Mouse (Mus musculus): ENCODE data around the gene Hbb-y.

GRCm38 (mm10) chr7:103844525-103845325 is 8.3 kb downstream of the Hbb-y start:
- TF ChIP-seq CTCF (IDR thresholded peaks at IDR 0.05; ENCODE audit: low read depth, low read length) = no peak
- no peak for TF ChIP-seq POLR2A (IDR thresholded peaks at IDR 0.05; ENCODE audit: extremely low read depth, insufficient read depth, low read length)
